Mouse (Mus musculus) layer of hippocampus, adult 8-10 months (tissue): ENCODE measurements at regions not wholly inside any gene's neighbourhood (a gene's known extent, or its start where the extent isn't known, plus 50 kb on each side); places are given as distances from the start of the nearest gene placed in this dataset.

ENCODE experiments used
- DNase-seq, 2 experiments: peaks; one replicate each; pipeline ENCODE4 v3.0.0; 2022; ENCODE audit warnings: low spot score in 2 of 2

GRCm38 (mm10) chr1:60823006-60823665 lies 63.7 kb upstream of the Ctla4 start:
- peak in 1 of 2 experiments; percentile 62 for DNase-seq

- DNase-seq: no peak
Measured at GRCm38 (mm10) chr1:60824218-60825125, 62.3 kb upstream of the Ctla4 start.

GRCm38 (mm10) chr1:60825256-60826186 lies 61.3 kb upstream of the Ctla4 start:
- no peak for DNase-seq

- no peak for DNase-seq
Measured at GRCm38 (mm10) chr1:60826981-60827380, 59.8 kb upstream of the Ctla4 start.

GRCm38 (mm10) chr1:60828152-60828551 lies 58.6 kb upstream of the Ctla4 start:
- no peak for DNase-seq

- DNase-seq: no peak
Measured at GRCm38 (mm10) chr1:60829849-60830248, 57.0 kb upstream of the Ctla4 start.

GRCm38 (mm10) chr1:60833668-60834067 lies 53.1 kb upstream of the Ctla4 start:
- no peak for DNase-seq
